Mouse (Mus musculus) cortical plate, adult 2 months (tissue): Measurements from ENCODE around the gene Rnase11.

ENCODE experiments used
- CTCF ChIP-seq: fragments of 200-500 bp; IDR thresholded peaks from 2 replicates; pipeline ENCODE4 v1.5.1; 2011; ENCODE audit warnings: mild to moderate bottlenecking, control low read depth, low read length; ENCODE audit not compliant: insufficient read depth; ENCODE audit errors: extremely low read depth
- POLR2A ChIP-seq: fragments of 200-500 bp; IDR thresholded peaks from 2 replicates; pipeline ENCODE4 v1.6.1; 2011; ENCODE audit warnings: mild to moderate bottlenecking, low read length, control low read depth; ENCODE audit not compliant: insufficient read depth; ENCODE audit errors: extremely low read depth

DNA sequence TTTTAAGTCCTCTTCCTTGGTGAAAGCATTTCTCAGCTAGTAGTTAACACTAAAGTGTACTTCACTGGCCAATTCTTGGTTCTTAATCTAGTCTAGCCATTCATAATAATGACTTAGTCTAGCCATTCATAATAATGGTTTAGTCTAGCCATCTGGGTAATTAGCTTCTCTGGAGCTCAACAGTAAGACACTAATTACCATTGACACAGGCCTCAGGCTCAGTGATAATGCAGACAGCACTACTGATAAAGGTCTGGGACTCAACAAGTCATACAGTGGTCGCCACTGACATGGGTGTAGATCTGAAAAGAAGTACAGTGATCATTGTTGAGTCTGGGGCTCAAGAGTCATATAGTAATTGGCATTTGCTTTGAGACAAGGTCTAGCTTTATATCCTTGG lies 25.1 kb downstream of the Rnase11 start:
- no peak for TF ChIP-seq CTCF
- no peak for TF ChIP-seq POLR2A
